Mouse (Mus musculus) macrophage (primary cell): ENCODE data around the gene Dazap1. TPM values are rescaled to one million over a fixed set of nuclear protein-coding genes. Genes with fewer than 3 reads are reported as not detected.

Experiments used
- H3K27ac ChIP-seq: fragments of 350-480 bp; formaldehyde crosslinking; 2 replicates; pipeline ENCODE4 v1.9.0; 2021
- H3K36me3 ChIP-seq: fragments of 350-480 bp; formaldehyde crosslinking; 2 replicates; pipeline ENCODE4 v1.9.0; 2021; ENCODE audit errors: inconsistent target
- H3K4me3 ChIP-seq: fragments of 350-480 bp; formaldehyde crosslinking; 2 replicates; pipeline ENCODE4 v1.9.0; 2021; ENCODE audit errors: inconsistent target
- H3K79me2 ChIP-seq: fragments of 350-480 bp; formaldehyde crosslinking; 2 replicates; pipeline ENCODE4 v1.9.0; 2021; ENCODE audit errors: inconsistent target
- WGBS: methylation state at CpG from one replicate; pipeline ENCODE4 v1.1.7; 2026; ENCODE audit warnings: inconsistent platforms; ENCODE audit not compliant: missing documents; 5-methylcytosine and 5-hydroxymethylcytosine counted together
- polyA plus RNA-seq: library from polyadenylated mRNA; stranded (reverse); fragments of 250-400 nt; gene quantifications from 3 replicates; pipeline ENCODE4 v1.2.4, GENCODE M21; 2018; ENCODE audit warnings: inconsistent platforms

Gene Dazap1
- polyA plus RNA-seq, 1 experiment from 2014 or later, result 96.3 TPM

DNA sequence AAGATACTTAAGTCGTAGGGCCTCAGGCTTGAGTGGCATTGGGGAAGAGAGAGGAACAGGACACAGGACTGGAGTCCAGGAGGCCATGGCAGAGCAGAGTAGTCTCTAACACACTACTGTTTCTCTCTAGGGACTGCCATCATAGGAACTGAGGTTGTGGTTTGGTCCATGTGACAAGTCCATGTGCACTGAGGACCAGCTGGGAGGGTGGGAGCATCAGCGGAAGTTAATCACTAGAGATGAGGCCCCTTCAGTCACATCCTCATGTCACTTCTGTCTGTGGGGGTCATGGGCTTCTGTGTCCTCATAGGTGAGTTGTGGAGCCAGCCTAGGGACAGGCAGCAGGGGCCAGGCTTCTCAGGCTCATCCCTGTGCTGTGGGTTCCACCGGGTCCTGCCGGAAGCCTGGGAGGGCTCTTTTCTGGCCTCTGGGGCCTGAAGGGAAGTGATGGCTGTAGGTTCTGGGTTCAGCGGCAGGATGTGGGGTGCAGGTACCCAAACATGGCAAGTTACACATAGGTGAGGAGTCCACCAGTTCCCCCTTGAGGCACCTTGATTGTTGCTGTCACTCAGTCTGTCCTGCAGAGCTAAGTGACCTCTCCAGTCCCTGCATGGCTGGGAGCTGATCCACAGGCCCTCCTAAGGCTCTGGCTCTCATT, 10.0 kb downstream of the Dazap1 start:
- Histone ChIP-seq H3K36me3 (peaks cover 22% of the 10 kb centered on the region), H3K79me2 (peaks cover 99% of the 10 kb centered on the region), H3K27ac (peak overlapping the region; percentile 34), H3K4me3 (no peak overlapping the region)
- WGBS, result 33% methylated on average over 5 of the region's 5 CpGs

DNA sequence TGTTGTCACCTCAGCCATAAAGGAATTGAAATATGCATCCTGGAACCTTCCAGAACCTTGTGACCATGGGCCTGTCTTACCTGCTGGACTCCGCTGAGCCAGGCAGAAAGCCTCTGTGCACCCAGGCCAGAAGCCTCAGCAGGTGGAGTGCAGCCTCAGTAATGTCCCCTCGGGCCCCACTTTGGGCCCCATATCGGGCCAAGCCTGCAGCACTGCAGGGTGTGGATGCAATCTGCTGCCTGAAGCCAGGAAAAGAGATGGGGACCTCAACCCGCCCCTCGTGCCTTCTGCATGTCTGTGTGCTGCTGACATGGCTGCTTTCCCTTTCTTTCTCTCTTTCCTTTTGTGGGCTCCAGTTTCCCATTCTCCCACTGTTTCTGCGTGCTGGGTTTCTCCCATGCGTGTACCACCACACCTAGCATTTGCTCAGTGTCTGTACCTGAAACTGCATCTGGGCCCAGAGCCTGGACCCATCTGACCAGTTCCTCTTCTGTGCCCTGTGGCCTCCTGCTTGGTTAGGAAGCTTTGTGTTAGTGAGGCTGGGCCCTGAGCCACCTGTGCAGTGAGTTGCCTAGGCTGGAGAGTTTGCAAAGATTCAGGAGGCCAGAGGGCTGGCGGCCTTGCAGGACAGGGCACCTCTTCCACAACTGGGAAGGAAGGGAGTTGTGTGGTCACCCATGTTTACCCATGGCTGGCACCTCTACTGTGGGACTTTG, 10.7 kb downstream of the Dazap1 start:
- Histone ChIP-seq H3K36me3 (peaks cover 28% of the 10 kb centered on the region), H3K27ac (no peak overlapping the region), H3K79me2 (peaks cover 92% of the 10 kb centered on the region), H3K4me3 (no peak overlapping the region)
- WGBS, result 81% methylated on average over 8 of the region's 8 CpGs

DNA sequence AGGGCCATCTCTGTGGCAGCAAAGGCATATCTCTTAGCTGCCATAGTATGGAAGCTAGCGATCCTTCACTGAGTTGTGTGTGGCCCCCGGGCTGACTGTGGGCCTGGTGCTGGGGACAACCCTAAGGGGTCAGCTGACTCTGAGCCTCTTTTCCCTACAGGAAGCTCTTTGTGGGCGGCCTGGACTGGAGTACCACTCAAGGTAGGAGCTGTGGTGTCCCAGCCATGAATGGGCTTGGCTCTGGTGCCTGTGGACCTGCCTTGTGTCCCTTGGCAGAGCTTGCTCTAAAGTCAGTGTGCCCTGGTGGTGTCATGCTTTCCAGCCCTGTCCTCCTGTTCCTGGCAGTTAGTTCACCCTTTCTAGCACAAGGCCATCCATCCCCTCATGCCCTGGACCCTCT, 12.6 kb downstream of the Dazap1 start:
- Histone ChIP-seq H3K79me2 (peaks cover 74% of the 10 kb centered on the region), H3K36me3 (peaks cover 46% of the 10 kb centered on the region), H3K4me3 (no peak overlapping the region), H3K27ac (no peak overlapping the region)
- WGBS, result 77% methylated on average over 3 of the region's 3 CpGs

DNA sequence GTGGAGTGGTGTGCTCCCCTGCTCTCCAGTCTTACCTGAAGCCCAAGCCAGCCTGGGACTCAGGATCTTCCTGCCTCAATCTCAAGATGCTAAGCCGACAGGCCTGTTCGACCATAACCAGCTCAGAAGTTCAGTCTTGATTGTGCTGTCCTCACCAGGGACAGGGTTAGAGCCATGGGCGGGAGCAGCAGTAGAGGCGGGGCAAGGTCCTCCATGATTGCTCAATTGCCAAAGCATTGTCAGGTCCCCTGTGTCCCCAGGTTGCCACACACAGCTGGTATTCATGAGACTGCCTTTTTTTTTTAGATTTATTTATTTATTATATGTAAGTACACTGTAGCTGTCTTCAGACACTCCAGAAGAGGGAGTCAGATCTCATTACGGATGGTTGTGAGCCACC, 15.0 kb downstream of the Dazap1 start:
- peaks cover 67% of the 10 kb centered on the region for H3K36me3 ChIP-seq
- H3K4me3 ChIP-seq, result no peak overlapping the region
- peaks cover 50% of the 10 kb centered on the region for H3K79me2 ChIP-seq
- H3K27ac ChIP-seq, result no peak overlapping the region
- 89% methylated on average over 4 of the region's 5 CpGs for WGBS

GRCm38 (mm10) chr10:80278390-80278789, 17.1 kb downstream of the Dazap1 start:
- Histone ChIP-seq H3K4me3 (no peak overlapping the region), H3K36me3 (peaks cover 76% of the 10 kb centered on the region), H3K79me2 (peaks cover 29% of the 10 kb centered on the region), H3K27ac (no peak overlapping the region)
- 98% methylated on average over 9 of the region's 9 CpGs for WGBS

- H3K36me3 ChIP-seq, result peaks cover 77% of the 10 kb centered on the region
- 96% methylated on average over 11 of the region's 12 CpGs for WGBS
- H3K79me2 ChIP-seq, result peaks cover 20% of the 10 kb centered on the region
- no peak overlapping the region for H3K4me3 ChIP-seq
- H3K27ac ChIP-seq, result no peak overlapping the region
Observed at GRCm38 (mm10) chr10:80279273-80279672, 18.0 kb downstream of the Dazap1 start.

DNA sequence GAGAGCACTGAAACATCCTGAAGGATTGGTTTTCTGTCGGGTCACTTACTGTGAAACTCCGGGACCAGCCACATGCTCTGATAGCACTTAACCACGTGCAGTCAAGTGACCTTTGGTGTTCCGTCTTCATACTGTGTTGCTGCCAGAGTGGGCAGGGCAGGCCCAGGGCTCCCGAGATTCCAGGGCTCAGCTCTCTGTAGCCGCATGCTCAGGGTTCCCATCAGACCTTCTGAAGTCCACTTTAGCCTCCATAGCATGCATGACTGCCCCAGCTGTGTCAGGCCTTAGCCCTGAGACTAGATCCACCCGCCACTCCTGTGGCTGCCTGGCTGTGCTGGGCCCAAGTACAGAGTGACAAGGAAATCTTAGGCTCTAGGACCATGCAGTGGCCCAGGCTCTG, 20.0 kb downstream of the Dazap1 start:
- WGBS, result 99% methylated on average over 7 of the region's 7 CpGs
- no peaks in the 10 kb centered on the region; the same call in 1 of the 2 replicates for H3K79me2 ChIP-seq
- no peak overlapping the region for H3K27ac ChIP-seq
- H3K4me3 ChIP-seq, result no peak overlapping the region
- peaks cover 81% of the 10 kb centered on the region for H3K36me3 ChIP-seq

DNA sequence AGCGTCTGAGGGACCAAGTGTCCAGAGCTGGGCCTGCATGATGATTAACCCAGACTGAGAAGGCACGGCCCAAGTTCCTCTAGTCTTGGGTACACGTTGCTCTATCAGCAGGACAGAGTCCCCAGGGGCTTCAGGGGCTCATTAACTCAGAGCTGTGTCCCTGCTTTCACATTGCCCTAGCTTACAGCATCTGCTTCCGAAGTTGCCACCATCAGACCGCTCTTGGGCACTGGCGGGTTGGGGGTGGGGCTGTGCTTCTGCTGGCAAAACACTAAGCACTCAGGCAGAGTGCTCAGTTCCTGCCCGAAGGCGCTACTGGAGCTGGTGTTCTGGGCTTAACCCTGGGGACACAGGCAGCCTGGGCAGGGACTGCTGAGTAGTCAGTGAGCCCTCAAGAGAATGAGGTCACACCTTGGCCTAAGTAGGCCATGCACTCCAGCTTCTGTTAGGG, 20.7 kb downstream of the Dazap1 start:
- Histone ChIP-seq H3K27ac (no peak overlapping the region), H3K79me2 (no peaks in the 10 kb centered on the region), H3K4me3 (no peak overlapping the region), H3K36me3 (peaks cover 77% of the 10 kb centered on the region)
- 75% methylated on average over 6 of the region's 8 CpGs for WGBS

DNA sequence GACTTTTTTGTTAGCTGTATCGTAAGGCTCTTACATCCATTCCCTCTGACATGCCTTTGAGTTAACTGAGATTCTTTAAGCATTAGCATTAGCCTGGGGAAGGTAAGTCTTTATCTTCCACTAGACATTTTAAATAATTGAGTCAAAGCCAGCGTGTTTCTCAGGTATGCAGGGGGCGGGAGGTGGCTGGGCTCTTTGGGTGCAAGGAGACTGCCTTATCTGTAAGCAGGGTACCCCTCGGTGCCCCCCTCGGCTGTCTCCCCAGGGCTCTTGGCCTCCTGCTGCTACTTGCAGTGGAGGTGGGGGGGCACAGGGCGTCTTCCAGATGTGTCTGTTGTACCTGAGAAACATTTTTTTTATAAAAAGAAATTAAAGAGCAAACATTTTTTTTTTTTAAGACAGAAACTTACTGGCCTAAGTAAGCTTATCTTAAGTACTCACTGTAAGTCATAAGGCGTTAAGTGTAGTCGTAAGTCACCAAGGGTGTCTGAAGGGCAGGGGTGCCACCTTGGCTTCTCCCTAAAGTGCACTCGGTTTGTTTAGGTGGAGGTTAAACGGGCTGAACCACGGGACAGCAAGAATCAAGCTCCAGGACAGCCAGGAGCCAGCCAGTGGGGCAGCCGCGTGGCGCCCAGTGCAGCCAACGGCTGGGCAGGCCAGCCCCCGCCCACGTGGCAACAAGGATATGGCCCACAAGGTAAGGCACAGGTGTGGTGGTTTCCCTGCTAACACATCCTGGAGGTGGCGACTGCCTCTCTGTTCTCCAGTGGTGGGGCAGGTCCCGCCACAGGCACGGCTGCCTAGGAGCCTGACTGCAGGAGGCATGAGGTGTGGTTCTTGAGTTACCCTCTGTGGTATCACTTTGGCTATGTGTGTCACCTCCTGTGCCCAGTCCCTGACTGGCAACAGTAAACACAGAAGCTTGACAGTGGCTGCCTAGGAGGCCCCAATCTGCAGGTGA, 21.5 kb downstream of the Dazap1 start:
- H3K36me3 ChIP-seq, result peaks cover 69% of the 10 kb centered on the region
- H3K4me3 ChIP-seq, result no peak overlapping the region
- H3K27ac ChIP-seq, result no peak overlapping the region
- no peaks in the 10 kb centered on the region for H3K79me2 ChIP-seq
- 90% methylated on average over 20 of the region's 20 CpGs for WGBS

GRCm38 (mm10) chr10:80285222-80286070, 24.2 kb downstream of the Dazap1 start:
- Histone ChIP-seq H3K79me2 (no peaks in the 10 kb centered on the region), H3K27ac (no peak overlapping the region), H3K36me3 (peaks cover 44% of the 10 kb centered on the region), H3K4me3 (no peak overlapping the region)
- WGBS, result 76% methylated on average over 9 of the region's 15 CpGs

DNA sequence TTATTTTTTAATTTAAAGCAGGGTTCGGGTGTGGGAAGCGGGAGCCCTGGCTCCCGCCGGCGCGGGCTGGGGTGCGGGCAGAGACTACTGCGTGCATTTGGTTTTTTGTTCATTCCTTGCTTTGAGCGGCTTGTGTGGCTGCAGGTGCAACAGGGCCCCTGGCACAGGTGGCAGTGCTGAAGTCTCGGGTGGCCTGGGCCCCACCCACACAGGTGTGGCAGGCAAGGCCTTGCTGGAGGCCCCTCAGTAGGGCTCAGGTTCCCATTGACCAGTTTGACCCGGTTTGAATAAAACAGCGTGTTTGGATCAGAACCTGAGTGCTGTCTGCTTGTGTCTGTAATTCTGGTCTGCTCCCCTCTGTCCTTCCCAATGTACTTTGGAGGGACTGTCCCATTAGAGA, 26.8 kb downstream of the Dazap1 start:
- peaks cover 31% of the 10 kb centered on the region for H3K36me3 ChIP-seq
- WGBS, result 95% methylated on average over 11 of the region's 12 CpGs

DNA sequence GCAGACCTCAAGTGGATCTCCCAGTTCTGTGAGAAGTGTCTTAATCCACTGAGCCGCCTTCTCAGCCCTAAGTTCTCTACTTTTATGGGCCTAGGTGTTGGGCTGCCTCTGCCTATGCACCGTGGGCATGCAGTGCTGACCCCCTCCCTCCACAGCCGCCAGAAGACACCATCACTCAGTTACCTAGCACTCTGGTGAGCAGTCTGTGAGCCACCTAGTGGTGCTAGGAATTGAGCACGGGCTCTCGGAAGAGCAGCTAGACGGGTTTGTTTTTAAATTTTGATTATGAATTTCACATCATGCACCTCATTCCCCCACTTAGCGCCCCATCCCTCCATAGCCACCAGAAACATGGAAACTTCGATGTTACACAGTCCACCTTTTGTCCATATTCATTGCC, 27.4 kb downstream of the Dazap1 start:
- H3K27ac ChIP-seq, result no peak overlapping the region
- H3K79me2 ChIP-seq, result peaks cover 12% of the 10 kb centered on the region
- WGBS, result 74% methylated on average over 8 of the region's 8 CpGs
- H3K4me3 ChIP-seq, result no peak overlapping the region
- peaks cover 25% of the 10 kb centered on the region for H3K36me3 ChIP-seq

More for the DNA sequence above, 26.8 kb downstream of the Dazap1 start:
- Histone ChIP-seq H3K4me3 (no peak overlapping the region), H3K79me2 (peaks cover 6% of the 10 kb centered on the region), H3K27ac (no peak overlapping the region)

DNA sequence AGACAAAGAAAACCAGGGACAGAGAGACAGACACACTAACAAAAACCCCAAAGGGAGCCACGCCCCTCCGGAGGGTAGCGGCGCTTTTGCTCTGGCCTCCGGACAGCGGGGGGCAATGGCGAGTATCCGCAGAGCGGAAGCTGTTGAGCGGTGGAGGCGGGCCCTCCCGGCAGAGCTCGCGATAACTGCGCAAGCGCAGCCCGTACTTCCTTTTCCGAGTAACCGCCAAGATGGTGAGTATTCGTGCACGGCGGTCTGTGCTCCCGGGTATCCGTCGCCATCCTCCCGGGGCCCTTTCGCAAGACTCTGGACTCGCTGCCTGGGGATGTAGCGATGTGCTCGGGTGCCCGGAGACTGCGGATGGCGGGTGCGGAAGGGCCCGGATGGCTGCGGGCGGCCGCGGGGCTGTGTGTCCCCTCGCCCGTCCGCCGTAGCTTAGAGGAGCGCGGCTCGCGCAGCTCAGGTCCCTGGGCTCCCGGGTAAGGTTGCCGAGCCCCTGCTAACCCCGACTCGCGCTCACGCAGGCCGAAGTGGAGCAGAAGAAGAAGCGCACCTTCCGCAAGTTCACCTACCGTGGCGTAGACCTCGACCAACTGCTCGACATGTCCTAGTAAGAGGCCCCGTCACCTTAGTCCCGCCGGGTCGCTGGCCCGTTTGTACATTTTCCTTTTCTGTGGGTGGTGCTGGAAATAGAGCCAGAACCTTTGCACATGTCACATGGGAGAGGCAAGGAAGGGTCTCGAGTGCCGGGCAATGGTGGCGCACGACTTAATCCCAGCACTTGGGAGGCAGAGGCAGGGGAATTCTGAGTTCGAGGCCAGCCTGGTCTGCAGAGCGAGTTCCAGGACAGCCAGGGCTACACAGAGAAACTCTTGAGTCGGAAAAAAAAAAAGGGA, 31.2 kb downstream of the Dazap1 start, which contains the start of gene Rps15:
Rps15 (plus strand) TSS at position 203 of the 896 bp plus-strand sequence.
- Histone ChIP-seq H3K4me3 (peak within 1 kb of the TSS; percentile 95), H3K36me3 (peaks cover 10% of the 10 kb centered on the region), H3K27ac (peak within 1 kb of the TSS; percentile 72), H3K79me2 (peaks cover 13% of the 10 kb centered on the region)
- WGBS, result under 1% methylated on average over 72 of the region's 72 CpGs
